Mouse (Mus musculus) ES-E14 (cell line): ENCODE measurements at regions not wholly inside any gene's neighbourhood (a gene's known extent, or its start where the extent isn't known, plus 50 kb on each side); places are given as distances from the start of the nearest gene placed in this dataset.

Experiments
- DNase-seq: peaks from one replicate; pipeline ENCODE4 v3.0.0-alpha.2; 2013; ENCODE audit warnings: low read depth, low spot score
- H3K27ac ChIP-seq: 2 replicates; pipeline ENCODE4 v1.5.1; 2012; ENCODE audit warnings: low read depth, mild to moderate bottlenecking, low read length, moderate library complexity, mixed read lengths; ENCODE audit not compliant: poor library complexity, insufficient read depth, severe bottlenecking
- H3K36me3 ChIP-seq: 2 replicates; pipeline ENCODE4 v1.6.1; 2012; ENCODE audit warnings: mild to moderate bottlenecking, low read length, moderate library complexity, mixed read lengths; ENCODE audit not compliant: control insufficient read depth, poor library complexity, insufficient read depth, severe bottlenecking
- H3K4me1 ChIP-seq, 2 experiments: fragments of 150-350 bp in 1 of 2; sonication (generic) in 1 of 2; 2 replicates each; pipeline ENCODE4 v1.6.1; 2012; ENCODE audit warnings: low read length in 2 of 2, mild to moderate bottlenecking in 1 of 2, mixed read lengths in 1 of 2; ENCODE audit not compliant: control insufficient read depth in 2 of 2, insufficient read depth in 2 of 2, poor library complexity in 1 of 2
- H3K4me3 ChIP-seq, 2 experiments: fragments of 150-350 bp in 1 of 2; sonication (generic) in 1 of 2; 2 replicates each; pipeline ENCODE4 v1.5.1; 2012; ENCODE audit warnings: low read length in 2 of 2, low read depth in 1 of 2, mild to moderate bottlenecking in 1 of 2, mixed read lengths in 1 of 2; ENCODE audit not compliant: insufficient read depth in 1 of 2, poor library complexity in 1 of 2, severe bottlenecking in 1 of 2
- H3K9ac ChIP-seq: 2 replicates; pipeline ENCODE4 v1.6.1; 2012; ENCODE audit warnings: low read depth, mild to moderate bottlenecking, low read length, mixed read lengths; ENCODE audit not compliant: poor library complexity, insufficient read depth, severe bottlenecking
- H3K9me3 ChIP-seq: fragments of 150-350 bp; sonication (generic); 2 replicates; pipeline ENCODE4 v1.6.1; 2012; ENCODE audit warnings: low read depth, mild to moderate bottlenecking, low read length; ENCODE audit not compliant: control insufficient read depth, insufficient read depth
- CHD2 ChIP-seq: IDR thresholded peaks from 2 replicates; pipeline ENCODE4 v1.6.1; 2014; ENCODE audit warnings: mild to moderate bottlenecking, low read depth, low read length, inconsistent platforms
- HCFC1 ChIP-seq: IDR thresholded peaks from 2 replicates; pipeline ENCODE4 v1.6.1; 2012; ENCODE audit warnings: low read length, inconsistent platforms, borderline replicate concordance; ENCODE audit not compliant: insufficient read depth
- MAFK ChIP-seq: IDR thresholded peaks from 2 replicates; pipeline ENCODE4 v1.6.1; 2014; ENCODE audit warnings: mild to moderate bottlenecking, low read depth, low read length, inconsistent platforms; ENCODE audit not compliant: insufficient read depth
- ZC3H11A ChIP-seq: IDR thresholded peaks from 2 replicates; pipeline ENCODE4 v1.6.1; 2012; ENCODE audit warnings: low read depth, mild to moderate bottlenecking, inconsistent platforms, low read length, borderline replicate concordance
- ZNF384 ChIP-seq: IDR thresholded peaks from 2 replicates; pipeline ENCODE4 v1.6.1; 2012; ENCODE audit warnings: low read depth, low read length, inconsistent platforms
- in situ Hi-C, 2 experiments: fragments of 600-800 bp; cut with MboI; formaldehyde crosslinking; loops; one replicate each; pipeline ENCODE4 v1.15.1; 2025; ENCODE audit warnings: low sequenced_read_pairs in 2 of 2, inconsistent platforms in 1 of 2; ENCODE audit not compliant: unreplicated experiment in 2 of 2

DNA sequence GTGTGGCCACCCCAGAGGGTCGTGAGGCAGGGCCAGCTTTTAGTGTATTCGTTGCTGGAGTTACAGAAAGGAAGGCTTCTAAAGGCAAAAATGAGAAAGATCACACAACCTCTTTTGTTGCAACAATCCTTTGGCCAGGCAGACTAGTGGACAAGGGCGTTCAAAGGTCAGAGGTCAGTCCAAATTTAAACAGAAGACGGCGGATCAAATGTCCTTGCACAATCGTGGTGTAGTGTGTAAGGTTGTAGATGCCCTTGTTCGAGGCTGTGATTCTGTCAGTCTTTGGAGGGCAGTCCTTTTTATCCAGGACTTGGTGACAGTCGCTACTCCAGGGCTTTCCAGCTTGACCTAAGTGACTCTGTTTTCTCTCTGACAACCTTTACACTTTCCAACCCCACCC, 76.6 kb upstream of the Cpsf6 start:
- Histone ChIP-seq H3K9me3 (no peaks in the 10 kb centered on the region), H3K9ac (no peak overlapping the region)
- DNase-seq: no peak

DNA sequence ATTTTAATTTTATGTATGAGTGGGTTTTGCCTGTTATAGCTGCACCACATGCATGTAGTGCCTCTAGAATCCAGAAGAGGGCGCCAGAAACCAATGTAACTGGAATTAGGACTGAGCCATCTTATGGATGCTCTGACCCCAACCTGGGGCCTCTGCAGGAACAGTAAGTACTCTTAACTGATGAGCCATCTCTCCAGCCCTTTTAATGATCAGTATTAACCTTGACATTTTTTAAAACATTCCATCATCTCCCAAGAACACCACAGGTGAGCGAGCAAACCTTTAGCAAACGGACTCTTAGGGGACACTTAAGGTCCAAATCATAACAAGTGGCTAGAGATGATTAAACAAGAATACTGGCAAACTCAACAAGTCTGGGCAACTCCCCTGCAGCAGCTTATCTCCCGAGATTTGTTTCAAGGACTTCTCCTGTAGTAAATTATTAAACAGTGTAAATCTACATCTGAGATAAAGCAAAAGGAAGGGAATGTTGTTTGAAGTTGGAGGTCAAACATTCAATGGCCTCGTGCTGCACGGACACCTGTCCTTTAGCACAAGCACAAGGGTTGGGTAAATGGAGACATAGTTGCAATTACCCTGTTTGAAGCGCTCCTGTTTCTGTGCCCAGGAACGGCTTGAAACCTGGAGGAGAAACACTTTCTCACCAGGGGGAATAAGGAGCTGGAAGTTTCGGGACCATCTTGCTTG, 75.9 kb upstream of the Cpsf6 start:
- DNase-seq: peak; percentile 55
- TF ChIP-seq CHD2 (no peak), ZC3H11A (peak; percentile 85), MAFK (no peak), HCFC1 (no peak), ZNF384 (no peak)
- H3K36me3 ChIP-seq: no peaks in the 10 kb centered on the region
- H3K9ac ChIP-seq: no peak overlapping the region
- H3K4me3 ChIP-seq: no peak overlapping the region
- H3K9me3 ChIP-seq: no peaks in the 10 kb centered on the region
- in situ Hi-C loops: loop anchor here (5.0 to 10.0 kb wide), 2 partner anchors 219 to 222 kb away; no protein-coding TSS in a partner anchor
- H3K4me1 ChIP-seq: peaks cover 0 to 6% of the 10 kb centered on the region in 2 experiments; a peak in 1 of 4 replicates
- H3K27ac ChIP-seq: no peak overlapping the region

More for the DNA sequence above, 76.6 kb upstream of the Cpsf6 start:
- no peak for TF ChIP-seq CHD2
- TF ChIP-seq ZNF384: no peak
- no peak for TF ChIP-seq MAFK
- no peak overlapping the region for H3K4me3 ChIP-seq
- no peak overlapping the region for H3K27ac ChIP-seq
- in situ Hi-C loops: loop anchor here (5.0 to 10.0 kb wide), 2 partner anchors 218 to 221 kb away; no protein-coding TSS in a partner anchor
- peaks cover 0 to 6% of the 10 kb centered on the region in 2 experiments; a peak in 1 of 4 replicates for H3K4me1 ChIP-seq
- no peaks in the 10 kb centered on the region for H3K36me3 ChIP-seq

DNA sequence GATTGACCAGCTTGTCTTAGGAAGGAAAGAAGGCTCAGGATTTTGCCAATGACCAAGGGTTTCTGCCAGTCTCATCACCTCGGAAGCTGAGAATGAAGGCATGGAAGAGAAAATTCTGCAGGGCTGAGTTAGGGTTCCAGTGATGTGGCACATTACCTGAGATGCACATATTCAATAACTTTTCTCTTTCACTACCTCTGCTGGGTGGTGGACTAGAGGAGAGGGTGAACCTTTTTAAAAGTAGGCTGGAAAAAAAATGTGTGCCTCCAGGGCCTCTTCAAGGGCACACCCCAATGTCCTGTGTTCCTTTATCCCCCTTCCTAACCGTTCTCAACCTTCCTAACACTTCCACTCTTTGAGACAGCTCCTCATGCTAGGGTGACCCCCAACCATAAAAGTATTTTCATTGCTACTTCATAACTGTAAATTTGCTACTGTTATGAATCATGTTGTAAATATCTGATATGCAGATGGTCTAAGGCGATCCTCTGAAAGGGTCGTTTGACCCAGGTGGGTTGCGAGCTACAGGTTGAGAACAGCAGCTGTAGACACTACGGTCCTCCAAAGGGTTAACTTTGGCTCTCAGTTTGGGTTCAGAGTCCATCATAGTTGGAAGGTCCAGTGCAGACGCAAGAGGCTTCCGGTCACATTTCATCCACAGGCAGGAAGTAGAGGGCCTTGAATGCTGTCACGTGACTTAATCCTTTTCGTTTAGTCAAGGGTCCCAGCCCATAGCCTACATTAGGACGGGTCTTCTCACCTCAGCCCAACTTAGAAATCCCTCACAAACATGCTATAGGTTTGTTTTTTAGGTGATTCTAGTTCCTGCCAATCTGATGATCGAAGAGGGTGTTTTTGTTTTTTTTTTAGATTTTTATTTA, 75.1 kb upstream of the Cpsf6 start:
- in situ Hi-C loops: loop anchor here (5.0 to 10.0 kb wide), 2 partner anchors 220 to 222 kb away; no protein-coding TSS in a partner anchor
- Histone ChIP-seq H3K9me3 (no peaks in the 10 kb centered on the region), H3K4me1 (peaks cover 0 to 6% of the 10 kb centered on the region in 2 experiments; a peak in 1 of 4 replicates)

GRCm38 (mm10) chr10:117454171-117454500, 74.3 kb upstream of the Cpsf6 start:
- Histone ChIP-seq H3K27ac (no peak overlapping the region), H3K9ac (no peak overlapping the region), H3K4me3 (no peak overlapping the region), H3K9me3 (no peaks in the 10 kb centered on the region), H3K36me3 (no peaks in the 10 kb centered on the region), H3K4me1 (peaks cover 0 to 6% of the 10 kb centered on the region in 2 experiments; a peak in 1 of 4 replicates)
- no peak for TF ChIP-seq HCFC1
- TF ChIP-seq MAFK: no peak
- TF ChIP-seq CHD2: no peak
- TF ChIP-seq ZC3H11A: no peak
- no peak for TF ChIP-seq ZNF384
- no peak for DNase-seq
- in situ Hi-C loops: loop anchor here in 1 of 2 experiments (10.0 kb wide), 1 partner anchor 221 kb away; no protein-coding TSS in a partner anchor

More for the DNA sequence above, 75.1 kb upstream of the Cpsf6 start:
- Histone ChIP-seq H3K36me3 (no peaks in the 10 kb centered on the region), H3K4me3 (no peak overlapping the region), H3K27ac (no peak overlapping the region), H3K9ac (no peak overlapping the region)
- no peak for TF ChIP-seq HCFC1
- TF ChIP-seq MAFK: no peak
- TF ChIP-seq CHD2: no peak
- no peak for TF ChIP-seq ZNF384
- no peak for TF ChIP-seq ZC3H11A
- no peak for DNase-seq
